In the genomic region with DNA sequence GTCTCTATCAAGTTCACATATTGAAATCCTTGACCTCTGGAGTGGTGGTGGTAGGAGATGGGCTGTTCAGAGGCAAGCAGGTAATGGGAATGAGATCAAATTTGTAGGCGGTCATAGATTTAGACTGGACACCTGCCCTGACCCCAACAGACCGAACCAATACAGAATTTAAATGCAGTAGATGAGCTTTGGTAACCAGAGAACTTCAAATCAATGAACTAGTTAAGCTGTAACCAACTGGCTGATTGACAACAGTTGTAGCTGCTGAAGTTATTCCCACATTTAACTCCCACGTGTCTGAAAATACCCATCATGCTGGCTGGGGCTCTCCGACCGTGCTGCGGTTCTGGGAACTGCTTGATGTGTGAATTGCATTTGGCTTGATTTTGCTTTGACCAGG, we compare ENCODE assay signal across 15 mouse cellular contexts.
"Had no signal": no experiment of that assay in that cellular context is flagged by ENCODE, and none has a peak within 500 bp of the region (broad histone marks: within the 10 kb centered on the region; RNA-seq: fewer than 3 reads in every experiment).

No protein-coding gene starts in this region.

- H3K4me2 ChIP-seq: neural tube, embryonic 15.5 days; stomach, embryonic 15.5 days had no signal

- H3K4me1 ChIP-seq: neural tube, embryonic 15.5 days; stomach, embryonic 15.5 days had no signal

- H3K9me3 ChIP-seq: neural tube, embryonic 15.5 days; stomach, embryonic 15.5 days had no signal

- H3K27me3 ChIP-seq: neural tube, embryonic 15.5 days; stomach, embryonic 15.5 days had no signal

- H3K36me3 ChIP-seq: neural tube, embryonic 15.5 days; stomach, embryonic 15.5 days had no signal

- H3K9ac ChIP-seq: neural tube, embryonic 15.5 days; stomach, embryonic 15.5 days had no signal

- H3K27ac ChIP-seq: neural tube, embryonic 15.5 days; stomach, embryonic 15.5 days; stomach, postnatal 0 days had no signal

- DNase-seq: retina, postnatal 1 day; right cerebral cortex, adult 18-20 months; right cerebral cortex, postnatal 14 days; right cerebral cortex, postnatal 25 days; right cerebral cortex, postnatal 4 days; spleen, adult 18-20 months; thymus, adult 18-20 months; thymus, adult 2 months; thymus, postnatal 14 days; thymus, postnatal 25 days; thymus, postnatal 36 days; thymus, postnatal 4 days had no signal

- H3K4me3 ChIP-seq: neural tube, embryonic 15.5 days; stomach, embryonic 15.5 days had no signal
